Mouse (Mus musculus) olfactory bulb, adult 2 months (tissue): ENCODE data around the gene Tigd3. TPM values are rescaled to one million over a fixed set of nuclear protein-coding genes. Genes with fewer than 3 reads are reported as not detected.

ENCODE experiments used
- H3K27ac ChIP-seq: fragments of 200-500 bp; 2 replicates; pipeline ENCODE4 v1.5.1; 2012; ENCODE audit warnings: low read depth, low read length; ENCODE audit not compliant: insufficient read depth
- H3K4me1 ChIP-seq: fragments of 200-500 bp; 2 replicates; pipeline ENCODE4 v1.6.1; 2012; ENCODE audit warnings: low read length; ENCODE audit not compliant: control insufficient read depth, insufficient read depth
- H3K4me3 ChIP-seq: fragments of 200-500 bp; 2 replicates; pipeline ENCODE4 v1.5.1; 2012; ENCODE audit warnings: mild to moderate bottlenecking, low read depth, low read length, moderate library complexity; ENCODE audit not compliant: insufficient read depth
- CTCF ChIP-seq: fragments of 200-500 bp; IDR thresholded peaks from 2 replicates; pipeline ENCODE4 v1.5.1; 2012; ENCODE audit warnings: low read depth, mild to moderate bottlenecking, low read length, moderate library complexity; ENCODE audit not compliant: insufficient read depth
- POLR2A ChIP-seq: fragments of 200-500 bp; IDR thresholded peaks from 2 replicates; pipeline ENCODE4 v1.6.1; 2012; ENCODE audit warnings: mild to moderate bottlenecking, low read depth, low read length, moderate library complexity; ENCODE audit not compliant: insufficient read depth
- WGBS: fragments of 180-500 bp; shearing (Covaris S2); methylation state at CpG from one replicate; pipeline ENCODE4 v1.1.7; 2018; 5-methylcytosine and 5-hydroxymethylcytosine counted together
- polyA plus RNA-seq: library from polyadenylated mRNA; stranded (reverse); fragments of >200 nt; gene quantifications from 2 replicates; pipeline ENCODE4 v1.2.4, GENCODE M21; 2012; ENCODE audit warnings: low replicate concordance; ENCODE audit not compliant: missing spikeins, insufficient read depth, insufficient read length

Gene Tigd3
- polyA plus RNA-seq, 1 experiment, result not detected

DNA sequence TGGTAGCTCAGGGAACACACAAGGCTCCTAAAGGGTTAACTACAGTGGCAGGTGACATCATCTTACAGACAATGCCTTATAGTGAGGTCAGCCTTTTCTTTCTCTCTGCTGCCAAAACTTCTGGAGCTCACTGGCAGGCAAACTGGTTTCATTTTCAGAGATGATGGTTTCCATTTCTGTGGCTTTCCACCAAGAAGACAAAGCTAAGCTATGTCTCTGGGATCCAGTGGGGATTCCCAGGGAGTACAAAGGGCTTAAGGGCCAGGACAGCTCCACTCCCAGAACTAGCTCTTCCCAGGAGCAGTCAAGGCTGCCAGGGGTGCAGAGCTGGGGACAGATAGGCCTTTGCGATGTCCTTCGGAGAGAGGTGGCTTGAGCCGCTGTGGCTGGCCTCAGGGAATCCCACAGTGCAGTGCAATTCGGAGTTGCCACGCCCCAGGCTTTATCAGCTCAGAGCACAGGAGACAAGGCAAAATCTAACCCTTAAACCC is 42.4 kb downstream of the Tigd3 start:
- Histone ChIP-seq H3K4me3 (no peak overlapping the region), H3K4me1 (peaks cover 37% of the 10 kb centered on the region), H3K27ac (no peak overlapping the region)
- no peak for TF ChIP-seq CTCF
- no peak for TF ChIP-seq POLR2A
- 63% methylated on average over 5 of the region's 5 CpGs for WGBS

DNA sequence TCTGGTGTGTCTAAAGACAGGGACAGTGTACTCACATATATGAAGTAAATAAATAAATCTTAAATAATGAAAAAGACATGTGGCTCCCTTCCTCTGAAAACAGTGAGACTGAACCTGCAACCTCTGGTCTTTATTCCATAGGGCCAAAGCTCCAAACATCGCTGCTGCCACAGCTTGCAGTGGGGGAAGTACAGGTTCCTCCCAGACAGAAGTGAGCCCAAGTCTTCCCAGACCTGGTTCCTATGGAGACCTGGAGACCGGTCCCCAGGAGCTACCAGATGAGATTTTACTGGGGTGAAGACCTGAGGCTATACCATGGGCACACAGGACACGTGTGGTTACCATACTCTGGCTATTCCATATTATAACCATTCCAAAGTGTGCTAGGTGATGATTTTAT is 43.1 kb downstream of the Tigd3 start:
- WGBS, result 87% methylated on average over 3 of the region's 3 CpGs
- H3K27ac ChIP-seq, result no peak overlapping the region
- peaks cover 38% of the 10 kb centered on the region for H3K4me1 ChIP-seq
- no peak overlapping the region for H3K4me3 ChIP-seq
- TF ChIP-seq CTCF (no peak), POLR2A (no peak)

DNA sequence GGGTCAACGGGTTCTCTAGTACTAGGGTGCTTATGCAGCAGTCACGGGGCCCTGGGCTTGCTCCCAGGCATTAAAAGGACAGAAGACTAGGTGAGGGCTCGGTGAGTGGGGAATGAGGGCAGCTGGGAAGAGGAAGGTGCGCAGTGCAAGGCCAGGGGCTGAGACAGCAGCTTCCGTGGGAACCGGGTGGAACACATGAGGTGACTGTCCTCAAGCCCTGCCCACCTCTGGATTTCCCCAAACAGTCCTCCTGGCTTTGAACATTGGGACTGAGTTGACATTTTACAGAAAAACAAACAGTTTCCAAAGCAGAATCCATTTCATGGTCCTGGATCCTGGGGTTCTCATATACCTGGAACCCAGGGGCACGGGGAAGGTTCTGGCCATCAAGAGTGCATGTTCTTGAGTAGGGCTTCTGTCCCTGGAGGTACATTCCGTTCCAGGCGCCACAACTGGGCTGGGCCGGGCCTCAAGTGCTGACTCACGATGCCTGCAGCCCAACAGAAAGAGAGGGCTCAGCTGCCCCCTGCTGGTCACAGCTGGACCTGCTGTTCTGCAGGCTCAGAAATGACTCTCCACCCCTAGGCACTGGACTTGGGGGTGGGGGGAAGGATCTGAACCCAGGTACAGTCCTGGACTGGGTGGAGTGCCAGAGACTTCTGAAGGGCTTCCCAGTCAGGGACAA is 44.0 kb downstream of the Tigd3 start:
- WGBS, result 23% methylated on average over 11 of the region's 11 CpGs
- Histone ChIP-seq H3K4me3 (no peak overlapping the region), H3K27ac (peak overlapping the region; percentile 97), H3K4me1 (peaks cover 45% of the 10 kb centered on the region)
- TF ChIP-seq POLR2A, result no peak
- peak; percentile 98 for TF ChIP-seq CTCF

DNA sequence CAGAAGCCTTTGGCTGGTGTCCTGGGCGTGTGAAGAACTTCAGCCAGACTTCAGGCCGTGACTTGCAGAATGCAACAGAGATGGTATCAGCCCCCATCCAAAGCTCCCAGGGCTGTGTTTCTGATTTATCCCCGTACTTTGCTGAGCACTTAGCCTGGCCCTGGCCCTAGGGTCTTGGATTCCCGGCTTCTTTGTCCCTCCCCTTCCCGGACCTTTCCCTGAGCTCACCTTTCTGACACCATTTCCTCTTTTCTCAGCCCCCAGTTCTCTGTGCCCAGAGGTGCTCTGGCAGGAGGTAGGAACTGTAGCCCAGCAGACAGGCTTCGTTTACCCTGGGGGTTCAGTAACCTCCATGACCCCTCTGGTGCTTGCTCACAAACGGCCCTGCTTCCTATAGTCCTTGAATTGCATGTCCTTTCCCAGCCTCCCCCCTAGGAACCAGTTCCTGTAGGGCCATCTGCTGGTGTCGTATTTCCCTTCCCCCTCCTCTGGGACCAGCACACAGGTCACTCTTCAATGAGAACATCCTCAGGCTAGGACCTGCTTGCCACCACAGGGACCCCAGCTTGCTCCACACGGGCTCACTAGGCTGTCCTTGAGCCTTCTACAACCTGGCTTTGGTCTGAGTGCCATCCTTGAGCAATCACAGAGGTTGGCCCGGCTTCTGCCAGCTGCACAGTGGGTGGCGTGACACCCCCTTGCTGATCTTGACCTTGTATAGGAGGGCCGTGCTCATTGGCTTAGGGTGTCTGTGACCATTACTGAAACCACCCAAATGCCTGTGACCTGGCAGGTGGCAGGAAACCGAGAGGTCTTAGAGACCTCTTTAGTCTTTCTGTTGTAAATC is 44.9 kb downstream of the Tigd3 start:
- peaks cover 54% of the 10 kb centered on the region for H3K4me1 ChIP-seq
- peak overlapping the region; percentile 97 for H3K27ac ChIP-seq
- peak overlapping the region; percentile 38 for H3K4me3 ChIP-seq
- WGBS, result 38% methylated on average over 13 of the region's 13 CpGs
- TF ChIP-seq POLR2A (no peak), CTCF (no peak)

DNA sequence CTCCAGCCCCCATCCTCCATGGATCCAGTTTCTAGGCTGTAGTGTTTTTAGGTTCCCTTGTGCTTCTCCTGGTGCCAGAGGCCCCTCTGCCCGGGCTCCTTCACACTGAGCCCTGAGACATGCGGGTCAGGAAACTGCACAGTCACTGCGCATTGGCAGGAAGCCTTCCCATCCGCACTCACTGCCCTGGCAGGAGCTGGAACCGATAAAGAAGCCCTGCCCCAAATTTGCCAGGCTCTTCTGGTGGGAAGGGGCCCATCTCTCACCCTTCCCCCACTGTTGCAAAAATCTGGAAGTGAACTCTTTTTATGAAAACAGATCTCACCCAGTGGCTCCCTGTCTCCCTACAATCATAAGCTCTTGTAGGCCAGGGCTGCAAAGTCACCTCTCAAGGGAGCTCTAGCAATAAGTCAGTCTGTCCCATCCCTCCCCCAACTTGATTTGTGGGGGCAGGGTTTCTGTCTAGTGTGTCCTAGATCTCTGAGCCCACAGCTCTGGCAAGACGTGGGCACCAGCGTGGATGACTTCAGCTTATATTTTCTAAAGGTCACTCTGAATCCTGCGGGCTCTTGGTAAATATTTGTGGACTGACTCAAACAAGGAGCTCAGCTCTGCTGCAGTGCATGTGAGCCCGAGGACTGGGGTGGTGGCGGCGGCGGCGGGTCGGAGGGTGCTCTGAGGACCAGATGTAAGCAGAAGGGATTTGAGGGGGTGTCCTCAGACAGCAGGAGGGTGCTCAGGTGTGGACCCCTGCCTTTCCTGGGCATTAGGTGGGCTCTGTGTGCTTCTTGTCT is 45.7 kb downstream of the Tigd3 start:
- WGBS, result 15% methylated on average over 14 of the region's 14 CpGs
- peak overlapping the region; percentile 97 for H3K27ac ChIP-seq
- TF ChIP-seq CTCF (no peak), POLR2A (no peak)
- peaks cover 62% of the 10 kb centered on the region for H3K4me1 ChIP-seq
- peak overlapping the region; percentile 38 for H3K4me3 ChIP-seq

DNA sequence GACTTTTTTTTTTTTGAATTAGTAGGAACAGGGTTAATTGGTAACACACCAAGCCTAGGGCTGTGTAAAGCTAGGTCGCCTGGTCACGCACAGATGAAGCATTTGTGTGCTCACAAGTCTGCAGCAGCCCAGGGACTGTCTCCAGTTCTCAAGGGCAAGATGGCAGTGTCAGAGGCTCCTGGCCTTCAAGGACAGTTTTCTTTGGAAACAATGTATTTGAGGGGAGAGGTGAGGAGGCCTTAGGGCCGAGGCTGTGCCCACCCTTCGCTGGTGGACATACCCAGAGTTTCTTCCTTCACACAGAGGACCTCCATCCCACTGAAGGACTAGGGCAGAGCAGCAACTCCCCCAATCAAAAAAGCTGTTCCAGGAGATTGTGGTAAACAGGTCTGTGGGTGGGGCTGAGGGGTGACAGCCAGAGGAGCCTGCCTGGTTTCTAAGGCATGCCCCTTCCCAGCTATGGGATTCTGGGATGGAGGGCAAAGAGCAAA is 46.6 kb downstream of the Tigd3 start:
- Histone ChIP-seq H3K27ac (peak overlapping the region; percentile 97), H3K4me1 (peaks cover 67% of the 10 kb centered on the region), H3K4me3 (peak overlapping the region; percentile 4; the same call in 1 of the 2 replicates)
- TF ChIP-seq CTCF (no peak), POLR2A (no peak)
- WGBS, result 24% methylated on average over 4 of the region's 4 CpGs

DNA sequence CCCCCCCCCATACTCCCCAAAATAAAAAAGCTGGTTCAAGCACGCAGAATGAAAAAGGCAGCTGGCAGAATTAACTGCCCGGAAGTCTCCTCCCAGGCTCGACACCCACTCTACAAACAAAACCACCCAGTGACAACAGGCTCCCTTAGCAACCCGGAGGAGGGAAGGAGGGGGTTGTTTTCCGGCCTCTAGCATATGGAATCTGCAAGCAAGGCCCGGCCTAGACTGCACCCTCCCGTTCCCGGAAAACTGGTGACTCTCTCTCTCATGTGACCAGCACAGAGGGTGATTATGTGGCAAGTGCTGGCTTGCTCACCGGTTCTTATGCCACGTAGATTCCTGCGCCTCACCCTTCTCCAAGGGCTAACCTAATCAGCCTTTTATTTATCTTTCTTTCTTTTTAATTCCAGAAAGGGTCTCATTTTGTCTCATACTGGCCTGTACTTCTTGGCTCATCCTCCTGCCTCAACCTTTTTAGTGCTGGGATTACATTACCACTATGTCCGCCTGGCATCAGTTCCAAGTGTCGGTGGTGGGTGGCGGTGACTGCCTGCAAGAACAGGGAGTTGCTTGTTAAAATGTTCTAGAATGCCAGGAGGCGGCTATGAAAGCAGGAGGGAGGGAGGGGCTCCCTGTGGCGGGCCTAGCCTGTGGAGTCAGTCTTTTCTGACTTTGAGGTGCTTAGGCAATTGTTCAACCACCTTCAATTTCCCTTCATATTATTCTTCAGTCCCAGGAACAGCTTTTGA is 47.2 kb downstream of the Tigd3 start:
- Histone ChIP-seq H3K4me3 (peak overlapping the region; percentile 44), H3K4me1 (peaks cover 68% of the 10 kb centered on the region), H3K27ac (peak overlapping the region; percentile 97)
- 1% methylated on average over 16 of the region's 16 CpGs for WGBS
- no peak for TF ChIP-seq POLR2A
- no peak for TF ChIP-seq CTCF

DNA sequence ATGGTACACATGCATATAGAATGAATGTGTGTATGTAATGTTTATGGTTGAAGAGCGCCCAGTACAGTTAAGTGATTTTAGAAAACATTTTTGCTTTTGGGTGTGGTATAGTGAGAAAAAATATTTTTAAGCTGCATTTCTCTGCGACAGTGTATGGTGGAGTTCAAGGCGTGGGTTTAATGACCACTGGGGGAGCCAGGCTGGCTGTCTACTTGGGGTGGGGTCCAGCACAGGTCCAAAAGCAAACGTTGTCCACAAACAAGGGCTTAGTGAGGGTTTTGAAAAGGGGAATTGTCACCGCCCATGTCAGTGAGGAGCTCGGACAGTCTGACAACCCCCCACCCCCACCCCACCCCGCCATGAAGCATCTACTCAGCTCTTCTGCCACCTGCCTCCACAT is 47.8 kb downstream of the Tigd3 start:
- WGBS, result under 1% methylated on average over 7 of the region's 7 CpGs
- Histone ChIP-seq H3K4me3 (peak overlapping the region; percentile 44), H3K27ac (peak overlapping the region; percentile 97), H3K4me1 (peaks cover 68% of the 10 kb centered on the region)
- TF ChIP-seq CTCF, result no peak
- TF ChIP-seq POLR2A, result no peak
